Mouse (Mus musculus) gonadal fat pad, adult 2 months (tissue): ENCODE data around the gene Adora2a. TPM values are rescaled to one million over a fixed set of nuclear protein-coding genes. Genes with fewer than 3 reads are reported as not detected.
"Not testable (repeated sequence)": the region's sequence is repeated elsewhere in the genome, so short reads cannot be mapped to it uniquely, and the experiment has no call there.

Source experiments
- DNase-seq: peaks from one replicate; pipeline ENCODE4 v3.0.0-alpha.2; 2012; ENCODE audit warnings: low read depth
- polyA plus RNA-seq: library from polyadenylated mRNA; depleted of rRNA; stranded (reverse); fragments of >200 nt; gene quantifications from 2 replicates; pipeline ENCODE4 v1.2.3, GENCODE M21; 2012

The Adora2a gene
- polyA plus RNA-seq, 1 experiment: 13.6 TPM

GRCm38 (mm10) chr10:75314190-75314980 lies 2.3 kb upstream of the Adora2a start:
- no peak for DNase-seq

GRCm38 (mm10) chr10:75315756-75316155 lies 921 bp upstream of the Adora2a start:
- no peak for DNase-seq

- DNase-seq: no peak
Measured at GRCm38 (mm10) chr10:75316472-75316871, 205 bp upstream of the Adora2a start.

- DNase-seq: no peak
Measured at GRCm38 (mm10) chr10:75316908-75317761, 458 bp downstream of the Adora2a start.

GRCm38 (mm10) chr10:75318206-75318605 lies 1.5 kb downstream of the Adora2a start:
- no peak for DNase-seq

- no peak for DNase-seq
Measured at GRCm38 (mm10) chr10:75320321-75320720, 3.6 kb downstream of the Adora2a start.

- DNase-seq: no peak
Measured at GRCm38 (mm10) chr10:75322966-75323365, 6.3 kb downstream of the Adora2a start.

- DNase-seq: no peak
Measured at GRCm38 (mm10) chr10:75323986-75324385, 7.3 kb downstream of the Adora2a start.

GRCm38 (mm10) chr10:75324391-75324790 lies 7.7 kb downstream of the Adora2a start:
- DNase-seq: no peak

GRCm38 (mm10) chr10:75325821-75326220 lies 9.1 kb downstream of the Adora2a start:
- no peak for DNase-seq

GRCm38 (mm10) chr10:75326553-75326952 lies 9.9 kb downstream of the Adora2a start:
- DNase-seq: no peak

- no peak for DNase-seq
Measured at GRCm38 (mm10) chr10:75327081-75327480, 10.4 kb downstream of the Adora2a start.

- no peak for DNase-seq
Measured at GRCm38 (mm10) chr10:75328201-75328704, 11.6 kb downstream of the Adora2a start.

- DNase-seq: no peak
Measured at GRCm38 (mm10) chr10:75332268-75332667, 15.6 kb downstream of the Adora2a start.

GRCm38 (mm10) chr10:75333176-75333776 lies 16.6 kb downstream of the Adora2a start:
- no peak for DNase-seq

- no peak for DNase-seq
Measured at GRCm38 (mm10) chr10:75334175-75334574, 17.5 kb downstream of the Adora2a start.

- no peak for DNase-seq
Measured at GRCm38 (mm10) chr10:75335075-75335474, 18.4 kb downstream of the Adora2a start.

- no peak for DNase-seq
Measured at GRCm38 (mm10) chr10:75337231-75337630, 20.6 kb downstream of the Adora2a start.

- no peak for DNase-seq
Measured at GRCm38 (mm10) chr10:75338852-75339251, 22.2 kb downstream of the Adora2a start.

- no peak for DNase-seq
Measured at GRCm38 (mm10) chr10:75339377-75339776, 22.7 kb downstream of the Adora2a start.

- DNase-seq: no peak
Measured at GRCm38 (mm10) chr10:75341936-75342335, 25.3 kb downstream of the Adora2a start.

- not testable (repeated sequence) for DNase-seq
Measured at GRCm38 (mm10) chr10:75344563-75344962, 27.9 kb downstream of the Adora2a start.
